Mouse (Mus musculus) B cell, adult 2 months (primary cell): Measurements from ENCODE around the gene Thbs1.

Experiments used
- DNase-seq, 2 experiments: peaks; one replicate each; pipeline ENCODE4 v3.0.0; 2022

Gene Thbs1

GRCm38 (mm10) chr2:118111488-118112131, at the start of gene Thbs1:
Thbs1 (plus strand) TSS chr2:118111876.
- peak; percentile 11 to 32 for DNase-seq

- DNase-seq: no peak
Observed at GRCm38 (mm10) chr2:118064121-118064764, 47.4 kb upstream of the Thbs1 start.

- no peak for DNase-seq
Observed at GRCm38 (mm10) chr2:118066065-118066770, 45.5 kb upstream of the Thbs1 start.

DNA sequence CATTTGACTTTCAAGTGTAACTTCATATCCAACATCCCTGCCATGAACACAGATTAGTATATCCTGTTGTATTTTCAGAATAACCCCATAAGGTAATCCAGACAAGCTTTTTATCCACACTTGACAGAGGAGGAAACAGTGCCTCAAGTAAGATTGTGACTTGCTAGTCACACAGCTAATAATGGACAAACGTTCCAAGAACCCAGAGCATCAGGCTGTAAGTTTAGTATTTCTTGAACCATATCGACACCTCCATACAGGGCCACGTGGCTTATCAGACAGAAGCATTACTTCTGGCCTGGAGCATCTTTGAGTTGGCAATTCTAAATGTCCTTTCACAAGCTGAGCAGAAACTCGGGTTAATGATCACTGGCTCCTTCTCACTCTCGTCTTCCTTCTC, 41.7 kb upstream of the Thbs1 start:
- no peak for DNase-seq

DNA sequence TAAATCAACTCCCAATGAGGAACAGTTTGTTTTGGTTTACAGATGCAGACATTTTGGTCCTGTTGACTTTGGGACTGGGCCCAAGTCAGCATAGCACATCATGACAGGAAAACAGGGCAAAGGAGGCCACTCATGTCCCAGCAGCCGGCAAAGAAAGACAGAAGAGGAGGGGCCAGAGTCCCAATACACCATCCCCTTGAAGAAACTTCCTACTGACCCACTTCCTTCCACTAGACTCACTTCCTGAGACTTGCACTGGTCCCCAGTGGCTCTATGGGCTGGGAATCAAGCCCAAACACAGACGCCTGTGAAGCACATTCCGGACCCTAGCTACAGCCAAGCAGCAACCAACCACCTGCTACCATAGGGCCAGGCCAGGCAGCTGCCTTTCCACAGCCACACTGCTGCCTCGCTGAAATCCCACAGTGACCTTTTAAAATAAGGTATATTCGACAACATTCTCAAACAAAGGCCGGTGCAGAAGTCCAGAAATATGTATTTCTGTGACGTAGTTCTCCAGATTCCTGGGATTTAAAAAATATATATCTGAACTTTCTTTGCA, 38.8 kb upstream of the Thbs1 start:
- no peak for DNase-seq

DNA sequence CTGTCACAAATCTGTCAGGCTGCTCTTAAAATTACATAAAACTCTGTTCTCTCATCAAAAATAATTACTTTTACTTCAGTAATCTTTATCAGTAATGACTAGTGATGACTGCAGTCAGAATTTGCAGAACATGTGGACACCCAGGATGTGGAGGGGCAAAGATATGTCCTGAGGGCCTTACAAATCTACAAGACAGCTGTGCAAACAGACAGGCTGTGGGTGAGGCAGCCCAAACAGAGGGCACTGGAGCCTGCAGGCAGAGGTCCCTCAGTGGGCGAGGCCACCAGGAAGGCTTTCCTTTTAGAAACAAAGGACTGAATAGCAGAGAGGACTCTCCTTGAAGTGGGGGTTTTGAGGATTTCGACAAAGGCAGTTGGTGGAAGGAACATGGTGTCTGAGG, 37.6 kb upstream of the Thbs1 start:
- DNase-seq: no peak

DNA sequence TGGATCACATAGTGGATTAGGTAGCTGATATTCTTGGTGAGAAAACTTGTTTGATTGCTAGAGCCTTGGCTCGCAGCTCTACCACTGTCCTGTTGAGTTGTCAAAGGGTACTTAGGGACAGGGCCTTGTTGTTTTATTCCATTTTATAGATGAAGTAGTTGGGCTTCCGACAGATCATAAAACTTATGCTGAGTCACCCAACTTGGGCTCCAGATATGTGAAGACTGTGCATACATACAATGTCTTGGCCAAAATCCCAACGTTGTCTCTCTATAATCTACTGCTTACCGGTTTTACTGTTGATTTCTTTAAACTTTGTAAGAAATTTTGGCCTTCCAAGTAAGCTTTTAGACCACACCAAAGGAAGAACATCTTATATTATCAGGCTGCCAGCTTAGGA, 36.5 kb upstream of the Thbs1 start:
- DNase-seq: no peak

GRCm38 (mm10) chr2:118079131-118079530, 32.5 kb upstream of the Thbs1 start:
- DNase-seq: no peak

GRCm38 (mm10) chr2:118081581-118081980, 30.1 kb upstream of the Thbs1 start:
- DNase-seq: no peak

- DNase-seq: no peak
Observed at GRCm38 (mm10) chr2:118083652-118084051, 28.0 kb upstream of the Thbs1 start.

GRCm38 (mm10) chr2:118084693-118085092, 27.0 kb upstream of the Thbs1 start:
- DNase-seq: no peak

GRCm38 (mm10) chr2:118085647-118086046, 26.0 kb upstream of the Thbs1 start:
- DNase-seq: no peak

DNA sequence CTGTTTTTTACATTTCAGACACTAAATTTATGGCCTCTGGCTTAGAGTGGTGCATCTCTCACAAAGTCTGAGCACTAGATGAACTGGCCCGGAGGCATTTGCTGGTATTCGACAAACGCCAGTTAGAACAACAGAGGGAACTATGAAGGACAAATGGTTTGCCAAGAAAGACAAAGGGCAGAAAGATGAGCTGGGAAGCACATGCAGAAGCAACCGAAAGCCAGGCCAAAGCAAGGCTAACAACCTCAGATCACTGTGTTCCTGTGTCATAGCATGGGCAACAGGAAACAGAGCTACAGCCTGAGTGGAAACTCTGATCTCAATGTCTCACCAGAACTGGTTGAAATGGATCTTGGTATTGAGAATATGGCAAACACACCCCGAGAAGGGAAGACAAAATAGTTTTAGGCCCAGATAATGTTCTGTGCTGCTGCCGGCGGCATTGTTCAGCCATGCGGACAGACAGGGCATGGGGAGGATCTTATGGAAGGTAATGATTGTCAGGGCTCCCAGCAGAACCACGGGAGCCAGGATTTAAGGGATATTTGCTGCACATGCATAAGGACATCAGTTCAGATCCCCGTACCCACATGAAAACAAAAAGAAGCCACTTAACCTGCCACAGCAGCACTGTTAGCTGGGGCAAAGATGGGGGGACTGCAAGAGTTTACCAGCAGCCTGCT, 24.5 kb upstream of the Thbs1 start:
- no peak for DNase-seq

DNA sequence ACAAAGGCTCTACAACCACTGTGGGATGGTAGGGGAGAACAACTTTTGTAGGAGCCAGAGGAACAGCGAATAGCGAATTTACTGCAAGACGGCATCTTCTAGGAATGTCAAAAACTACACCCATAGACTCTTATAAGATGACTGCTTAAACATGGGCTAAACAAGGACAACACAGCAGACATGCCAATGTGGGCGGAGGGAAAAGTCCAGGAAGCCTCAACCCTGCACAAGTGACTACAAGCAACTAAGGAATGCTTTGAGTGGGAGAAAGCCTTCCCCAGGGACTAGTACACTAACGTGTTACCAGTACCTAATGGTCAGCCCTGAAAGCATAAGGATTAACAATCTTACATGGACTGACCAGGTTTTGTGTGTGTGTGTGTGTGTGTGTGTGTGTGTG, 20.4 kb upstream of the Thbs1 start:
- DNase-seq: no peak

DNA sequence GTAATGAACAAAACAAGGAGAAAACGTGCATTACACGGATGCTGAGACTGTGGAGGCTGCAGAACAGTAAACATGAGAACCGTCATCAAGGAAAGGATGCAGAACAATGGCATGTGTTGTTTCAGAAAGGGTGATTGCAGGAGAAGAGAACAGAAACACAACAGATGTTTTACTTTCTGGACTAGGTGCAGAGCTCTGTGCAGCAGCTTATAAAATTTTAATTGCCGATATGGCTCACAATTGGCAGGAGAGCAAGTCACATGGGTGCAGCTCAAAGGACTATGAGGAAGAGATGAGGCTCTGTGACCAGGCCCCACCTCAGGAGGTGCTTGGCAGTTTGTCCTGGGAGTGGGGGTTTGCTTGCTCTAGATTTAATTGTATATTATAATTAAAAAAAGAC, 12.6 kb upstream of the Thbs1 start:
- no peak for DNase-seq

- no peak for DNase-seq
Observed at GRCm38 (mm10) chr2:118102169-118102568, 9.5 kb upstream of the Thbs1 start.

GRCm38 (mm10) chr2:118110225-118110915, 1.3 kb upstream of the Thbs1 start:
- no peak for DNase-seq

GRCm38 (mm10) chr2:118111116-118111487, 574 bp upstream of the Thbs1 start:
- peak; percentile 83 to 84 for DNase-seq

GRCm38 (mm10) chr2:118112438-118112837, 762 bp downstream of the Thbs1 start:
- DNase-seq: no peak

DNA sequence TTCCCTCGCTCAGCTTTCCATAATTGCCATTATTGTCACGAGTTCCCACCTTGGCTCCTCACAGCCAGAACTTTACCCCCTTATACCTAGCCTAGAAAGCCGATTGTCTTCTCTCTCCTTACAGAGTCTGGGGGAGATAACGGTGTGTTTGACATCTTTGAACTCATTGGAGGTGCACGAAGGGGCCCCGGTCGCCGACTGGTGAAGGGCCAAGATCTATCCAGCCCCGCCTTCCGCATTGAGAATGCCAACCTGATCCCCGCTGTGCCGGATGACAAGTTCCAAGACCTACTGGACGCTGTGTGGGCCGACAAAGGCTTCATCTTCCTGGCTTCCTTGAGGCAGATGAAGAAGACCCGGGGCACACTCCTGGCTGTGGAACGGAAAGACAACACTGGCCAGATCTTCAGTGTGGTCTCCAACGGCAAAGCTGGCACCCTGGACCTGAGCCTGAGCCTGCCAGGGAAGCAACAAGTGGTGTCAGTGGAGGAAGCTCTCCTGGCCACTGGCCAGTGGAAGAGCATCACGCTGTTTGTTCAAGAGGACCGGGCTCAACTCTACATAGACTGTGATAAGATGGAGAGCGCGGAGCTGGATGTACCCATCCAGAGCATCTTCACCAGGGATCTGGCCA, 1.3 kb downstream of the Thbs1 start:
- no peak for DNase-seq

GRCm38 (mm10) chr2:118113808-118114524, 2.3 kb downstream of the Thbs1 start:
- DNase-seq: no peak

DNA sequence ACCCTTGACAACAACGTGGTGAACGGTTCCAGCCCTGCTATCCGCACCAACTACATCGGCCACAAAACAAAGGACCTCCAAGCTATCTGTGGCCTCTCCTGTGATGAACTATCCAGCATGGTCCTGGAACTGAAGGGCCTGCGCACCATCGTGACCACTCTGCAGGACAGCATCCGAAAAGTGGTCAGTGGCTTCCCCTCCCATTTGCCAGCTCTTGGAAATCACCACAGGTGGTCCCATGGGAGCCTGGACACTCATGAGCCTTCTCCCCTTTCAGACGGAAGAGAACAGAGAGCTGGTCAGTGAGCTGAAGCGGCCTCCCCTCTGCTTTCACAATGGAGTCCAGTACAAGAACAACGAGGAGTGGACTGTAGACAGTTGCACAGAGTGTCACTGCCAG, 3.0 kb downstream of the Thbs1 start:
- no peak for DNase-seq
